ENCODE assay signal across 13 mouse cellular contexts in genomic region chr16:58496791-58497190, GRCm38 (mm10). TPM values are rescaled to one million over a fixed set of nuclear protein-coding genes. Genes with fewer than 3 reads are reported as not detected.
DNase-seq lines count a peak whose midpoint lies in the region; ATAC-seq and TF ChIP-seq lines count a peak whose summit lies in the region.
"Had no signal": no experiment of that assay in that cellular context is flagged by ENCODE, and none has a peak within 500 bp of the region (broad histone marks: within the 10 kb centered on the region; RNA-seq: fewer than 3 reads in every experiment).

No protein-coding gene starts in this region.

- no peak for TF ChIP-seq CTCF in small intestine, adult 2 months (IDR thresholded peaks at IDR 0.05; ENCODE audit: extremely low read depth, insufficient read length, insufficient replicate concordance, low read depth, low read length)

- TF ChIP-seq POLR2A in small intestine, adult 2 months (IDR thresholded peaks at IDR 0.05; ENCODE audit: low read depth, low read length), result no peak

- H3K4me2 ChIP-seq in kidney, embryonic 15.5 days, result no peak overlapping the region
- no peak overlapping the region for H3K4me2 ChIP-seq in midbrain, embryonic 15.5 days
- H3K4me2 ChIP-seq: embryonic facial prominence, embryonic 15.5 days; neural tube, embryonic 15.5 days had no signal

- H3K9me3 ChIP-seq in kidney, embryonic 15.5 days (replicated peaks), result no peaks in the 10 kb centered on the region
- H3K9me3 ChIP-seq in midbrain, embryonic 10.5 days (replicated peaks), result no peaks in the 10 kb centered on the region
- no peaks in the 10 kb centered on the region for H3K9me3 ChIP-seq in midbrain, embryonic 15.5 days
- H3K9me3 ChIP-seq: embryonic facial prominence, embryonic 15.5 days; neural tube, embryonic 15.5 days had no signal

- intact Hi-C loops in heart, postnatal 14 days (cut with DNase I), result no loop called here

- no peaks in the 10 kb centered on the region for H3K27me3 ChIP-seq in kidney, embryonic 15.5 days
- no peaks in the 10 kb centered on the region for H3K27me3 ChIP-seq in midbrain, embryonic 10.5 days (ENCODE audit: low read depth, poor library complexity, severe bottlenecking)
- no peaks in the 10 kb centered on the region for H3K27me3 ChIP-seq in midbrain, embryonic 15.5 days (replicated peaks)
- no peaks in the 10 kb centered on the region for H3K27me3 ChIP-seq in small intestine, adult 2 months (ENCODE audit: control insufficient read depth, insufficient read depth, low read length)
- H3K27me3 ChIP-seq: embryonic facial prominence, embryonic 15.5 days; neural tube, embryonic 15.5 days had no signal

- peak; percentile 45 for DNase-seq in heart, adult 11 months
- DNase-seq in heart, postnatal 14 days, result no peak
- no peak for DNase-seq in kidney, postnatal 14 days
- DNase-seq in midbrain, embryonic 10.5 days (ENCODE audit: low spot score), result no peak
- no peak for DNase-seq in embryo, embryonic 10.5 days (ENCODE audit: low spot score)
- DNase-seq: adrenal gland, postnatal 10 days; cerebellum, postnatal 36 days; gastrocnemius, postnatal 36 days had no signal

- H3K36me3 ChIP-seq in kidney, embryonic 15.5 days, result peaks cover 16% of the 10 kb centered on the region
- no peaks in the 10 kb centered on the region for H3K36me3 ChIP-seq in midbrain, embryonic 10.5 days
- no peaks in the 10 kb centered on the region for H3K36me3 ChIP-seq in midbrain, embryonic 15.5 days (replicated peaks)
- peaks cover 5% of the 10 kb centered on the region for H3K36me3 ChIP-seq in small intestine, adult 2 months (ENCODE audit: control insufficient read depth, insufficient read depth, low read length)
- H3K36me3 ChIP-seq: embryonic facial prominence, embryonic 15.5 days; neural tube, embryonic 15.5 days had no signal

- ATAC-seq in kidney, embryonic 15.5 days (replicated peaks; ENCODE audit: low FRiP score), result no peak
- no peak for ATAC-seq in midbrain, embryonic 15.5 days (replicated peaks)

- H3K4me1 ChIP-seq in kidney, embryonic 15.5 days, result peaks cover 28% of the 10 kb centered on the region
- peaks cover 39% of the 10 kb centered on the region for H3K4me1 ChIP-seq in midbrain, embryonic 10.5 days
- peaks cover 8% of the 10 kb centered on the region; the same call in 1 of the 2 replicates for H3K4me1 ChIP-seq in midbrain, embryonic 15.5 days
- peaks cover 4% of the 10 kb centered on the region; the same call in 1 of the 2 replicates for H3K4me1 ChIP-seq in small intestine, adult 2 months (ENCODE audit: control insufficient read depth, insufficient read depth, insufficient read length, low read length)
- H3K4me1 ChIP-seq: neural tube, embryonic 15.5 days had no signal

- no peak overlapping the region for H3K4me3 ChIP-seq in kidney, embryonic 15.5 days (replicated peaks)
- H3K4me3 ChIP-seq in midbrain, embryonic 10.5 days, result no peak overlapping the region
- H3K4me3 ChIP-seq in midbrain, embryonic 15.5 days, result no peak overlapping the region
- H3K4me3 ChIP-seq in small intestine, adult 2 months (ENCODE audit: low read depth, low read length), result no peak overlapping the region
- H3K4me3 ChIP-seq: embryonic facial prominence, embryonic 15.5 days; neural tube, embryonic 15.5 days had no signal

- peak overlapping the region; percentile 28 for H3K27ac ChIP-seq in kidney, embryonic 15.5 days
- H3K27ac ChIP-seq in midbrain, embryonic 10.5 days (replicated peaks), result peak overlapping the region; percentile 64
- H3K27ac ChIP-seq in midbrain, embryonic 15.5 days, result no peak overlapping the region
- peak overlapping the region; percentile 42; the same call in 1 of the 2 replicates for H3K27ac ChIP-seq in small intestine, adult 2 months (ENCODE audit: insufficient read depth, low read depth, low read length)
- H3K27ac ChIP-seq: neural tube, embryonic 15.5 days had no signal

- H3K9ac ChIP-seq in kidney, embryonic 15.5 days, result no peak overlapping the region
- no peak overlapping the region for H3K9ac ChIP-seq in midbrain, embryonic 15.5 days
- H3K9ac ChIP-seq: embryonic facial prominence, embryonic 15.5 days; neural tube, embryonic 15.5 days had no signal

RNA-seq across cellular contexts. Expression of gene St3gal6, which starts 27.3 kb away (rescaled TPM):
- 10 to 100 TPM; 33.5 to 37.5 TPM for total RNA-seq in heart, postnatal 14 days (2021)
- polyA plus RNA-seq in kidney, embryonic 15.5 days (2015; fragmentation: Nextera tagmentation; extraction: Ambion mirVana), result 71.9 and 75.2 TPM in 2 replicates
- polyA plus RNA-seq in midbrain, embryonic 10.5 days (2016; fragmentation: Nextera tagmentation; extraction: Ambion mirVana), result 9.3 and 12.5 TPM in 2 replicates
- polyA plus RNA-seq in midbrain, embryonic 15.5 days (2015; fragmentation: Nextera tagmentation; extraction: Ambion mirVana), result 12.1 and 13.6 TPM in 2 replicates
- polyA plus RNA-seq in small intestine, adult 2 months (2012; rRNA removed), result 11.1 and 18.6 TPM in 2 replicates
